Mouse (Mus musculus) c-Kit-positive CD71-negative TER-119-negative erythroid progenitor cells, embryonic 14.5 days (primary cell): ENCODE measurements around the gene Olfr307.
"Not testable (repeated sequence)": the region's sequence is repeated elsewhere in the genome, so short reads cannot be mapped to it uniquely, and the experiment has no call there.

Source experiments
- DNase-seq: peaks from one replicate; pipeline ENCODE4 v3.0.0-alpha.2; 2013; ENCODE audit warnings: low read depth

Olfr307 gene

DNA sequence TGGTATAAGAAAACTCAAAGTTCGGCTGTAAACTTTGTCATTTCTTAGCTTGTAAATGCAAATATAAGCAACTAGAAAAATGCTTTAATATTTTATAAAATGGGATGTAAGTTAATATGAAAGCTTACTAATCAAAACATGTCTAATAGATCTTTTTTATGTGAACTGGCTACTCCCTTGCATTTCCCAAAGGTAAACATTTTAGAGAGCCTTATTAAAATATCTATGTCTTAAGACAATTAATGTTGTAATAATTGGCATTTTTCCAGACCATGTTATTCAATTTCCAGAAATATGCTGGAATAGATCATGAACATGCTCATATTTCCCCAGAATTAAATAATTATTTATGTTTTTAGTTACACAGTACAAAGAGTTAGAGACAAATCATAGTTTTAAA, at the start of gene Olfr307:
TSS of gene Olfr307 (minus strand) at position 101 of the 400 bp plus-strand sequence.
- no peak for DNase-seq

DNA sequence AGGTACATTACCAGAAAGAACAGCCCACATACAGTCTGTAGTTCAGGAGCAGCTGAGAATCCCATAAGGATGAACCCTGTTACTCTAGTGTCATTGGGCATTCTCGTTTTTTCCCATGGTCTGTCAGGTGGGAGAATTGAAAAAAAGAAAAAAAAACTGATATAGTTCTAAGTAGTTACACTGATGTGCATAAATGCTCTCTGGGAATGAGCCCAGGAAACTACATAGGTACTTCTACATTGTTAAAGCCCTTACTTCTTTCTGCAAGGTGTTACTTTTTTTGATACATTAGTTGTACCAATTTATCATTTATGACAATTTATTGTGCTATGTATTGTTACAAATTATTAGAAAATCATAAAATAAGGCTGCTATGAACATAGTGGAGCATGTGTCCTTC, 49.2 kb upstream of the Olfr307 start, which contains the start of gene Olfr304:
TSS of gene Olfr304 (minus strand) at position 101 of the 400 bp plus-strand sequence.
- no peak for DNase-seq

- no peak for DNase-seq
These were observed 48.4 kb upstream of the Olfr307 start for GRCm38 (mm10) chr7:86385769-86386168.

GRCm38 (mm10) chr7:86366828-86367227, 29.4 kb upstream of the Olfr307 start, which contains the start of gene Olfr305:
Gene Olfr305 (minus strand): TSS chr7:86366928.
- no peak for DNase-seq

DNA sequence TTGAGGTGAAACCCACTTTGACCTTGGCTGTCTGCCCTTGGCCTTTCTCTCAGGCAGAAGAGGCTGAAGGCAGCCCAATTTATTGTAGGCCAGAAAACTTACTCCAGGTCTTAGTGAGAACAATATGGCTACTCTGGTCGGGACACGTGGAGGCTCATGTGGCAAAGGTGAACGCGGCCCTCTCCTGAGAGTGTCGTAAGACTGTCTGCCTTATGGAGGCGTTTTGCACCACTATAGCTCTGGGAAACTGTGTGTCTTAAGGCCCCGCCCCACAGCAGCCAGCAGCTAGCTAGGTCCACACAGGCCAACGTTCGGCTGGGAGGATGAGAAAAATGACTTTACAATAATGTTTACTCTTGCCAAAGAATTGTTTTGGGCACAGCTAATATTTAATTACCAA, 8.9 kb upstream of the Olfr307 start:
- DNase-seq, result not testable (repeated sequence)

GRCm38 (mm10) chr7:86344253-86344652, 6.9 kb upstream of the Olfr307 start:
- DNase-seq, result no peak

- DNase-seq, result no peak
These were observed 5.6 kb upstream of the Olfr307 start for GRCm38 (mm10) chr7:86342881-86343565.

DNA sequence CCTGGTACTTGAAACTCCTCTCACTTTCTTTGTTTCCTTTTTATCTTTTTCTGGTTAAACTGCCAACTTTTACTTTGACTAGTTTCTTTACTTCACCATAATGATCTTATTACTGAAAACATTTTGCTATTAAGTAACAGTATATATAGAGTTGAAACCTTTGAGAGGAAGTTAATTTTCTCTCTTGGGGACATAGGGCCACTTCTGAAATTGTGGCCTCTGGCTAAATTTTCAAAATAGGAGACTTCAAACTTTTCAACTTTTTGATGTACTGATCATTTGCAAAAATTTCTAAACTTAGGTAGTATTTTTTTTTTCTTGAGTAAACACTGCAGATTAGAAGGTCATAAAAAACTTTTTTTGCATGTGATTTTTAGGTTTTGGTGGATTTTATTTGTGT, 11.9 kb downstream of the Olfr307 start, which contains the start of gene Olfr308:
TSS of gene Olfr308 (minus strand) at position 101 of the 400 bp plus-strand sequence.
- DNase-seq, result no peak

DNA sequence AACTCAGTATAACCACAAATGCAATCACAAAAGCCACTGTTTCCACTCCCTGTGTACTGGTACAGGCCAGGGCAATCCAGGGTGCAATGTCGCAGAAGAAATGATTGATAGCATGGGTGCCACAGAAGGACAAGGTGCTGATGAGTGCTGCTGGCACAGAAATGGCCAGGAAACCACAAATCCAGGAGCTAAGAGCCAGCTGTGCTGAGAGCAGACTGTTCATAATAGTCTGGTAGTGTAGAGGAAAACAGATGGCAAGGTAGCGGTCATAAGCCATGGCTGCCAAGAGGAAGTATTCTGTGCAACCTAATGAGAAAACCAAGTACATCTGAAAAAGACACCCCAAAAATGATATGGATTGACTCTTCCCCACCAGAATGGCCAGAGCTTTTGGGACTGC, 16.1 kb downstream of the Olfr307 start:
- no peak for DNase-seq

- DNase-seq, result no peak
These were observed 23.8 kb downstream of the Olfr307 start, which contains the start of gene Olfr309 for GRCm38 (mm10) chr7:86313608-86314007. Gene Olfr309 (minus strand): TSS chr7:86313708.
